Mouse (Mus musculus) kidney, embryonic 15.5 days (tissue): Measurements from ENCODE around the gene Xrcc5. TPM values are rescaled to one million over a fixed set of nuclear protein-coding genes. Genes with fewer than 3 reads are reported as not detected.

ENCODE experiments used
- ATAC-seq: fragments of 200-750 bp; cut with Nextera tagmentation; replicated peaks from 2 replicates; pipeline ENCODE4 v1.8.0; 2017; ENCODE audit warnings: moderate TSS enrichment; ENCODE audit not compliant: low FRiP score
- H3K27ac ChIP-seq: fragments of 300-500 bp; sonication (generic); 2 replicates; pipeline ENCODE4 v1.5.1; 2015; ENCODE audit warnings: mild to moderate bottlenecking, inconsistent platforms
- H3K27me3 ChIP-seq: fragments of 300-500 bp; sonication (generic); 2 replicates; pipeline ENCODE4 v1.6.1; 2015; ENCODE audit warnings: inconsistent platforms
- H3K36me3 ChIP-seq: fragments of 300-500 bp; sonication (generic); 2 replicates; pipeline ENCODE4 v1.6.1; 2015; ENCODE audit warnings: inconsistent platforms
- H3K4me1 ChIP-seq: fragments of 300-500 bp; sonication (generic); 2 replicates; pipeline ENCODE4 v1.6.1; 2015; ENCODE audit warnings: inconsistent platforms
- H3K4me2 ChIP-seq: fragments of 300-500 bp; sonication (generic); 2 replicates; pipeline ENCODE4 v1.6.1; 2015; ENCODE audit warnings: moderate library complexity, mild to moderate bottlenecking, inconsistent platforms
- H3K4me3 ChIP-seq: fragments of 300-500 bp; sonication (generic); replicated peaks from 2 replicates; pipeline ENCODE4 v1.5.1; 2015; ENCODE audit warnings: mild to moderate bottlenecking, inconsistent platforms
- H3K9ac ChIP-seq: fragments of 300-500 bp; sonication (generic); 2 replicates; pipeline ENCODE4 v1.6.1; 2015; ENCODE audit warnings: mild to moderate bottlenecking, inconsistent platforms
- H3K9me3 ChIP-seq: fragments of 300-500 bp; sonication (generic); replicated peaks from 2 replicates; pipeline ENCODE4 v1.6.1; 2016; ENCODE audit warnings: inconsistent platforms
- WGBS: fragments of 180-500 bp; shearing (Covaris S2); methylation state at CpG from one replicate; pipeline ENCODE4 v1.1.7; 2015; ENCODE audit warnings: mixed read lengths; 5-methylcytosine and 5-hydroxymethylcytosine counted together
- polyA plus RNA-seq: library from polyadenylated mRNA; unstranded; fragments of >200 nt; fragmentation: Nextera tagmentation; extraction: Ambion mirVana; gene quantifications from 2 replicates; pipeline ENCODE4 v1.2.1, GENCODE M21; 2015

Xrcc5 gene
- polyA plus RNA-seq, 1 experiment from 2014 or later = 54.5 TPM

DNA sequence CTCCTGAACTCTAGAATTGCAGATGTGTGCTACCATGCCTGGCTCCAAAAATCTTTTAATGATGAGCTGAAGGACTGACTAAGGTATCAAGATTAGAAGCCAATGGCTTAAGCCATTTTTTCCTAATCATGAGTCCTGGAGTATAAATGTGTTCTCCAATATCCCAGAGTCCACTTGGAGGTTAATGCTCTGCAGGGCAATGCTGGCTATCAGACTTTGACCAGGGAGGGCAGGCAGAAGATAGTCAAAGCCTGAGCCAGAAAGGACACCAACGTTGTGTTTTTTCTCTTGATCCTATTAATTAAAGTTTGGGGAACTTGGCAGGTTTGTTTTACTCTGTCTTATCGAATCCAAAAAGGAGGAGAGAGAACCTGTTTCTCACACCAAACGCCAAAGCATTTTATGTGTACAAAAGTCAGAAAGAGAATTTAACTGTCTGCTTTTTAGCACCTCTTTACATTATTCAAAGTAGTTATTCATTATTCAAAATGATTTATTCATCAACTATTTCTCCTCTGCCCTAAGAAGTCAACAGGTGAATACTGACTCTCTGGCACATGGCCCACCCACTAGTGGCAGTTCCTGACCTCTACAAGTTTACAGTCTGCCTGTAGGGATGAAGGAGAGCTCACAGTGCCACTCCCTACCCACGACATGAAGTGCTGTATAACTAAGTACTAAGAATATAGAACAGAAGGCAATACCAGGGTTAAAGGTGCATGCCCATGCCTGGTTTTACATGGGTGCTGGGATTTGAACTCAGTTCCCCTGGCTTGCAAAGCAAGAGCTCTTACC is 13.2 kb upstream of the Xrcc5 start:
- Histone ChIP-seq H3K27ac (no peak overlapping the region), H3K36me3 (no peaks in the 10 kb centered on the region), H3K9me3 (no peaks in the 10 kb centered on the region), H3K4me2 (no peak overlapping the region), H3K4me3 (no peak overlapping the region), H3K27me3 (no peaks in the 10 kb centered on the region), H3K4me1 (no peaks in the 10 kb centered on the region), H3K9ac (no peak overlapping the region)
- 56% methylated on average over 4 of the region's 4 CpGs for WGBS
- ATAC-seq = no peak

GRCm38 (mm10) chr1:72295746-72296145 is 11.5 kb upstream of the Xrcc5 start:
- WGBS = 71% methylated on average over 8 of the region's 8 CpGs
- Histone ChIP-seq H3K9ac (no peak overlapping the region), H3K4me1 (no peaks in the 10 kb centered on the region), H3K27ac (no peak overlapping the region), H3K4me2 (no peak overlapping the region), H3K36me3 (no peaks in the 10 kb centered on the region), H3K27me3 (no peaks in the 10 kb centered on the region), H3K4me3 (no peak overlapping the region), H3K9me3 (no peaks in the 10 kb centered on the region)
- ATAC-seq = no peak

GRCm38 (mm10) chr1:72301845-72302244 is 5.4 kb upstream of the Xrcc5 start:
- 88% methylated on average over 1 of the region's 1 CpGs for WGBS

GRCm38 (mm10) chr1:72306241-72306640 is 980 bp upstream of the Xrcc5 start:
- peaks cover 13% of the 10 kb centered on the region; the same call in 1 of the 2 replicates for H3K4me1 ChIP-seq
- ATAC-seq = no peak
- no peak overlapping the region for H3K9ac ChIP-seq
- peak overlapping the region; percentile 95; the same call in 1 of the 2 replicates for H3K27ac ChIP-seq
- no peak overlapping the region for H3K4me3 ChIP-seq
- peaks cover 3% of the 10 kb centered on the region; the same call in 1 of the 2 replicates for H3K36me3 ChIP-seq
- no peaks in the 10 kb centered on the region for H3K9me3 ChIP-seq
- no peaks in the 10 kb centered on the region for H3K27me3 ChIP-seq
- H3K4me2 ChIP-seq = peak overlapping the region; percentile 68
- WGBS = 63% methylated on average over 3 of the region's 3 CpGs

More at GRCm38 (mm10) chr1:72301845-72302244, 5.4 kb upstream of the Xrcc5 start:
- no peak overlapping the region for H3K27ac ChIP-seq
- H3K27me3 ChIP-seq = no peaks in the 10 kb centered on the region
- no peak for ATAC-seq
- H3K36me3 ChIP-seq = no peaks in the 10 kb centered on the region
- no peak overlapping the region for H3K4me3 ChIP-seq
- no peak overlapping the region for H3K4me2 ChIP-seq
- no peak overlapping the region for H3K9ac ChIP-seq
- 0 out of 2 replicates have a peak, but pooled peaks cover 4% of the 10 kb centered on the region for H3K4me1 ChIP-seq
- H3K9me3 ChIP-seq = no peaks in the 10 kb centered on the region

DNA sequence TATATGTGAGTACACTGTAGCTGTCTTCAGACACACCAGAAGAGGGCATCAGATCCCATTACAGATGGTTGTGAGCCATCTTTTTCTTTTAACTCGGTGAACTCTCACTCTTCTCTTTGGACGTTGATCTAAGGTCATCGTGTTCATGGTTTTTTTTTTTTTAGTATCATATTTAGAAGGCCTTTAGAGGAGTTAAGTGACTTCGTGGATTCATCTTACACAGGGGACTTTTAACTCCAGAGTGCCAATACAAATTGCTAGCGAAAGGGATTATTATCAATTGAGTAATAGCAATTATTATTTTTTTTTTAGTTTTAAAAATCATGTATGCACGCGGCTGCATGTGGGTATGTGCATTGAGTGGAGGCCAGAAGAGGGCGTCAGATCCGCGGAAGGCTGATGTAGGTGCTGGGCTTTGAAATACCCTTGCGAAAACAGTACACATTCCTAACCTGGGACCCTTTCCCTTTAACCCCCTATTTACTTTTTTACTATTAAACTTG is 491 bp upstream of the Xrcc5 start:
- Histone ChIP-seq H3K9me3 (no peaks in the 10 kb centered on the region), H3K36me3 (peaks cover 4% of the 10 kb centered on the region), H3K9ac (peak overlapping the region; percentile 68), H3K4me2 (peak overlapping the region; percentile 68), H3K4me3 (peak overlapping the region; percentile 70), H3K4me1 (peaks cover 13% of the 10 kb centered on the region; the same call in 1 of the 2 replicates), H3K27me3 (no peaks in the 10 kb centered on the region), H3K27ac (peak overlapping the region; percentile 95)
- peak; percentile 85 for ATAC-seq
- WGBS = 2% methylated on average over 11 of the region's 11 CpGs

DNA sequence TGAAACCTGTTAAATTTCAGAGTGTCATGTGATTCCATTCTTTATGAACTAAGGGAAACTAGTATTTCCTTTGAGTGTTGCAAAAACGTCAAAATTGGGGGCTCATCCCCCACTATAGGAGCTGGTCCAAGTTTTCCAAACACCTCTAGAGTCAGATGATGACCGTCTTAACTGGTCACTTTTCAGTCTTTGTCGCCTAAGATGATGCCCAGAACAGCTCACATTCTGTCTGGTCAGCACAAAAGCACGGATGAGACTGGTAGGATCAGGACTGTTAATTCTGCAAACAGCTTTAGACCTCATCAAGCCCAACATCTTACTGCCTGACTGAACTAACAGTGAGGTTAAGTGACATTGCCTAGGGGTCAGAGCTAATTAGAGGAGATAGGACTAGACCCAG is 1.7 kb downstream of the Xrcc5 start:
- WGBS = 39% methylated on average over 4 of the region's 4 CpGs

GRCm38 (mm10) chr1:72309744-72310424 is 2.7 kb downstream of the Xrcc5 start:
- no peak for ATAC-seq
- WGBS = 46% methylated on average over 6 of the region's 6 CpGs
- Histone ChIP-seq H3K36me3 (peaks cover 27% of the 10 kb centered on the region), H3K27ac (peak overlapping the region; percentile 49; the same call in 1 of the 2 replicates), H3K9me3 (no peaks in the 10 kb centered on the region), H3K4me3 (no peak overlapping the region), H3K4me1 (peaks cover 13% of the 10 kb centered on the region; the same call in 1 of the 2 replicates), H3K4me2 (no peak overlapping the region), H3K27me3 (no peaks in the 10 kb centered on the region), H3K9ac (no peak overlapping the region)

More for the DNA sequence above, 1.7 kb downstream of the Xrcc5 start:
- H3K27me3 ChIP-seq = no peaks in the 10 kb centered on the region
- no peak for ATAC-seq
- H3K9me3 ChIP-seq = no peaks in the 10 kb centered on the region
- H3K4me1 ChIP-seq = peaks cover 13% of the 10 kb centered on the region; the same call in 1 of the 2 replicates
- H3K9ac ChIP-seq = no peak overlapping the region
- H3K27ac ChIP-seq = peak overlapping the region; percentile 19; the same call in 1 of the 2 replicates
- H3K4me3 ChIP-seq = no peak overlapping the region
- peaks cover 22% of the 10 kb centered on the region for H3K36me3 ChIP-seq
- H3K4me2 ChIP-seq = no peak overlapping the region; the same call in 1 of the 2 replicates

- 85% methylated on average over 9 of the region's 9 CpGs for WGBS
- H3K9me3 ChIP-seq = no peaks in the 10 kb centered on the region
- H3K27ac ChIP-seq = no peak overlapping the region
- no peaks in the 10 kb centered on the region for H3K27me3 ChIP-seq
- H3K4me1 ChIP-seq = peaks cover 9% of the 10 kb centered on the region; the same call in 1 of the 2 replicates
- no peak overlapping the region for H3K4me3 ChIP-seq
- peaks cover 50% of the 10 kb centered on the region for H3K36me3 ChIP-seq
- ATAC-seq = no peak
- H3K9ac ChIP-seq = no peak overlapping the region
- no peak overlapping the region for H3K4me2 ChIP-seq
These were observed 5.6 kb downstream of the Xrcc5 start for GRCm38 (mm10) chr1:72312701-72313398.

GRCm38 (mm10) chr1:72313399-72314039 is 6.3 kb downstream of the Xrcc5 start:
- H3K27me3 ChIP-seq = no peaks in the 10 kb centered on the region
- no peak for ATAC-seq
- H3K9me3 ChIP-seq = no peaks in the 10 kb centered on the region
- no peak overlapping the region for H3K4me2 ChIP-seq
- no peak overlapping the region for H3K4me3 ChIP-seq
- H3K4me1 ChIP-seq = peaks cover 9% of the 10 kb centered on the region; the same call in 1 of the 2 replicates
- WGBS = 76% methylated on average over 5 of the region's 5 CpGs
- H3K27ac ChIP-seq = no peak overlapping the region
- no peak overlapping the region for H3K9ac ChIP-seq
- H3K36me3 ChIP-seq = peaks cover 57% of the 10 kb centered on the region

DNA sequence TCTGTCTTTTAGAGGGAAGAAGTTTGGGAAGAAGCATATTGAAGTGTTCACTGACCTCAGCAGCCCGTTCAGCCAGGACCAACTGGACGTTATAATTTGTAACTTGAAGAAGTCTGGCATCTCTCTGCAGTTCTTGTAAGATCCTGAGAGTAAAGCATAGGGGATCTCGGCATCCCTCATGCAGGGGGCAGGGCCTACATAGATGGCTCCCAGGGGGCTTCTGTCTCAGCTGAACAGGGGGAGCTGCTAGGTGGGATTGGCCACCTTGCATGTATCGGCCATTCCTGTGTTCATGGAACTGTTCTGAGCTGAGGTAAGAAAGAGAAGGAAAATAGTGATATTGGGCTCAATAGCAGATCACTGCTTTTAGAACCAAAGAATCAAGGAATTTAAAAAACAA is 8.2 kb downstream of the Xrcc5 start:
- Histone ChIP-seq H3K36me3 (peaks cover 75% of the 10 kb centered on the region), H3K9me3 (no peaks in the 10 kb centered on the region), H3K27ac (no peak overlapping the region), H3K4me3 (no peak overlapping the region), H3K4me2 (no peak overlapping the region), H3K27me3 (no peaks in the 10 kb centered on the region), H3K4me1 (no peaks in the 10 kb centered on the region), H3K9ac (no peak overlapping the region)
- 85% methylated on average over 4 of the region's 4 CpGs for WGBS
- no peak for ATAC-seq

DNA sequence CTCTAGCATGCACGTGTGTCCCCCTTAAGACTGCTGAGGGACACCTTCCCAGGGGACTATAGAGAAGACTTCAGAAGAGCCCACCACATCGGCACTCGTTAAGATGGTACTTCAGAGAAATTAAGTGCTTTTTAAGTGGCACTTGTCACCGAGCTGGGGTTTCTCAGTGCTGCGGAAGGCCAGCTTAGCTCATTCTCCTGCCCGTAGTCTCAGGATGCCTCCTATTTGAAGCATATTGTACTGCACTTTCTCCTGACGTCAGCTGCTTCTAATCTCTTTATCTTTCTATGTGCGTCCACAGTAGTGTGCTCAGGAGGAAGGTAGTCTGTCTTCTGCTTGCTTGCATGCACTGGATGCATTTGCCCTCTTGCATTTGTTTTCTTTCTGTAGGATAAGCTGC is 9.2 kb downstream of the Xrcc5 start:
- no peak overlapping the region for H3K27ac ChIP-seq
- H3K4me2 ChIP-seq = no peak overlapping the region
- no peaks in the 10 kb centered on the region for H3K4me1 ChIP-seq
- no peak for ATAC-seq
- H3K4me3 ChIP-seq = no peak overlapping the region
- H3K27me3 ChIP-seq = no peaks in the 10 kb centered on the region
- H3K9ac ChIP-seq = no peak overlapping the region
- 74% methylated on average over 8 of the region's 8 CpGs for WGBS
- no peaks in the 10 kb centered on the region for H3K9me3 ChIP-seq
- H3K36me3 ChIP-seq = peaks cover 82% of the 10 kb centered on the region
